Comparison of ENCODE assay signal across 13 mouse cellular contexts in the genomic region with DNA sequence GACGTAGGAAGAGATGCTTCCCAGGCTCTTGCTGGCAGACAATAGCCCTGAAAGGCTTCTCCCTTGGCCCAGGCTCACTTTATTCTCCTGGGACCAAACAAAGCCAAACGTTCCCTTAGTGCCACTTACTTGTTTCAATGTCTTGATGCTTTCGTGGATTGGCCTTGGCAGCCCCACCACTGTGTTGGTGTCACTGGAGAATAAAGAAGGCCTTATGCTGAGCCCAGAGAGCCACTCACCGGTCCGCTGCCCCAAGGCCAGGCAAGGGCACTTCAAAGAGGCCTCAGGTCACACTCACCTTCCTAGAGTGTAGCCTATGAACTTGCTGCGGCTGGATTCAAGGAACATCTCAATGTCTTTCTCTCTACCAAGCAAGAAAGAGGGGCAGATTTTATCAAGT. TPM values are rescaled to one million over a fixed set of nuclear protein-coding genes. Genes with fewer than 3 reads are reported as not detected.
DNase-seq lines count a peak whose midpoint lies in the region.
"Had no signal": no experiment of that assay in that cellular context is flagged by ENCODE, and none has a peak within 500 bp of the region (broad histone marks: within the 10 kb centered on the region; RNA-seq: fewer than 3 reads in every experiment).

No protein-coding gene starts in this region.

- DNase-seq in cerebellum, adult 11-12 months: peak; percentile 1
- no peak for DNase-seq in cerebellum, adult 11 months
- peak; percentile 3 for DNase-seq in heart, postnatal 4 days
- DNase-seq in heart, adult 8-10 months (ENCODE audit: low spot score): no peak
- peak; percentile 33 for DNase-seq in testis, postnatal 10 days (ENCODE audit: low spot score)
- DNase-seq in testis, postnatal 14 days (ENCODE audit: low spot score): no peak
- DNase-seq: adrenal gland, adult 2 months; heart, adult 18-20 months had no signal

RNA-seq across cellular contexts. Expression of gene Gm10961, which starts 11.2 kb away (rescaled TPM):
- total RNA-seq in heart, postnatal 4 days (2021): not detected
- not detected for total RNA-seq in heart, adult 8-10 months (2022)
- total RNA-seq: adrenal gland, adult 2 months; CH12.LX; gastrocnemius, adult 8-10 months; gastrocnemius, postnatal 36 days; heart, adult 18-20 months; hematopoietic stem cell, adult 5-6 weeks; hindbrain, postnatal 0 days had no signal

RNA-seq across cellular contexts. Expression of gene Strip1, which starts 11.6 kb away (rescaled TPM):
- total RNA-seq in heart, postnatal 4 days (2021): 10 to 100 TPM; 34.8 to 38.0 TPM
- total RNA-seq in heart, adult 8-10 months (2022): 10 to 100 TPM; 17.4 to 22.6 (median 20.4) TPM

RNA-seq across cellular contexts. Expression of gene Alx3, which starts 25.1 kb away (rescaled TPM):
- not detected for total RNA-seq in heart, postnatal 4 days (2021)
- total RNA-seq in heart, adult 8-10 months (2022): not detected
- total RNA-seq: adrenal gland, adult 2 months; CH12.LX; gastrocnemius, adult 8-10 months; gastrocnemius, postnatal 36 days; heart, adult 18-20 months; hematopoietic stem cell, adult 5-6 weeks had no signal

Comparison
In these comparisons a context has a peak if more than half of its experiments do, and no peak if none do; other contexts are left out.
1. DNase-seq: peak in cerebellum, adult 11-12 months (single experiment), heart, postnatal 4 days (single experiment) and testis, postnatal 10 days (single experiment); none in cerebellum, adult 11 months (single experiment), heart, adult 8-10 months (single experiment) and testis, postnatal 14 days (single experiment).